ENCODE assay signal across 9 mouse cellular contexts in genomic region chr9:90053852-90054251, GRCm38 (mm10). TPM values are rescaled to one million over a fixed set of nuclear protein-coding genes. Genes with fewer than 3 reads are reported as not detected.
DNase-seq lines count a peak whose midpoint lies in the region; ATAC-seq and TF ChIP-seq lines count a peak whose summit lies in the region.
"Had no signal": no experiment of that assay in that cellular context is flagged by ENCODE, and none has a peak within 500 bp of the region (broad histone marks: within the 10 kb centered on the region; RNA-seq: fewer than 3 reads in every experiment).

Gene Ctsh (plus strand): TSS chr9:90054152.

- no peak for DNase-seq in kidney, postnatal 25 days
- DNase-seq in heart, adult 8-10 months (ENCODE audit: low spot score) = no peak
- DNase-seq in layer of hippocampus, postnatal 25 days (ENCODE audit: extremely low spot score in 1 of 2, low spot score in 1 of 2) = no peak
- no peak for DNase-seq in retina, embryonic 14.5 days (ENCODE audit: low spot score)

- peak within 1 kb of the TSS; percentile 78 for H3K27ac ChIP-seq in kidney, embryonic 16.5 days (ENCODE audit: low read length)
- H3K27ac ChIP-seq in bone marrow macrophage, adult 2 months (ENCODE audit: insufficient read depth, low read depth, low read length) = peak within 1 kb of the TSS; percentile 66
- no peak within 1 kb of the TSS for H3K27ac ChIP-seq in midbrain, embryonic 15.5 days

- no peaks in the 10 kb centered on the region for H3K27me3 ChIP-seq in kidney, embryonic 16.5 days (ENCODE audit: insufficient read depth, low read length)
- no peaks in the 10 kb centered on the region for H3K27me3 ChIP-seq in midbrain, embryonic 15.5 days (replicated peaks)

- no peaks in the 10 kb centered on the region for H3K4me1 ChIP-seq in kidney, embryonic 16.5 days (ENCODE audit: insufficient read depth, low read length)
- H3K4me1 ChIP-seq in bone marrow macrophage, adult 2 months (ENCODE audit: control insufficient read depth, insufficient read depth, low read length) = peaks cover 7% of the 10 kb centered on the region; the same call in 1 of the 2 replicates
- peaks cover 9% of the 10 kb centered on the region for H3K4me1 ChIP-seq in midbrain, embryonic 15.5 days

- H3K9me3 ChIP-seq in kidney, embryonic 16.5 days (ENCODE audit: low read length) = no peaks in the 10 kb centered on the region
- H3K9me3 ChIP-seq in midbrain, embryonic 15.5 days = no peaks in the 10 kb centered on the region

- peak within 1 kb of the TSS; percentile 85 for H3K4me2 ChIP-seq in kidney, embryonic 16.5 days (replicated peaks; ENCODE audit: low read depth, low read length)
- H3K4me2 ChIP-seq in midbrain, embryonic 15.5 days = peak within 1 kb of the TSS; percentile 64

- no peak for ATAC-seq in kidney, embryonic 16.5 days (ENCODE audit: low FRiP score, low TSS enrichment)
- ATAC-seq in midbrain, embryonic 15.5 days (replicated peaks) = no peak
- ATAC-seq in inflammation-experienced regulatory T-cells, adult 6 months = no peak

- 79% methylated on average over 2 of the region's 2 CpGs for WGBS in kidney, embryonic 16.5 days
- 76% methylated on average over 2 of the region's 2 CpGs for WGBS in midbrain, embryonic 15.5 days

- H3K9ac ChIP-seq in kidney, embryonic 16.5 days (replicated peaks; ENCODE audit: low read length) = peak within 1 kb of the TSS; percentile 81
- H3K9ac ChIP-seq in midbrain, embryonic 15.5 days = 0 out of 2 replicates have a peak within 1 kb of the TSS, but pooled peaks have one; percentile 15

- peak within 1 kb of the TSS; percentile 62 for H3K4me3 ChIP-seq in kidney, embryonic 16.5 days (ENCODE audit: low read length)
- H3K4me3 ChIP-seq in bone marrow macrophage, adult 2 months (ENCODE audit: insufficient read depth, low read length) = peak within 1 kb of the TSS; percentile 88
- H3K4me3 ChIP-seq in midbrain, embryonic 15.5 days = peak within 1 kb of the TSS; percentile 33

- TF ChIP-seq POLR2A in bone marrow macrophage, adult 2 months (IDR thresholded peaks at IDR 0.05; ENCODE audit: borderline replicate concordance, low read depth, low read length) = no peak

- H3K36me3 ChIP-seq in kidney, embryonic 16.5 days (ENCODE audit: insufficient read depth, low read length) = no peaks in the 10 kb centered on the region
- no peaks in the 10 kb centered on the region for H3K36me3 ChIP-seq in midbrain, embryonic 15.5 days (replicated peaks)
- H3K36me3 ChIP-seq: G1E had no signal

- no peak for TF ChIP-seq CTCF in bone marrow macrophage, adult 2 months (IDR thresholded peaks at IDR 0.05; ENCODE audit: low read depth, low read length)

RNA-seq across cellular contexts. Expression of gene Ctsh, which starts in this region (rescaled TPM):
- 123 and 152 TPM in 2 replicates for polyA plus RNA-seq in kidney, embryonic 16.5 days (2015; fragmentation: Nextera tagmentation; extraction: Ambion mirVana)
- polyA plus RNA-seq in bone marrow macrophage, adult 2 months (2012; ENCODE audit: insufficient read depth, insufficient read length, missing spikeins) = 297 and 300 TPM in 2 replicates
- total RNA-seq in heart, adult 8-10 months (2022) = 10 to 100 TPM; 43.8 to 66.2 (median 55.1) TPM
- 10 to 100 TPM; 15.2 to 18.1 TPM for total RNA-seq in layer of hippocampus, postnatal 25 days (2021)
- polyA plus RNA-seq in midbrain, embryonic 15.5 days (2015; fragmentation: Nextera tagmentation; extraction: Ambion mirVana) = 21.3 and 24.0 TPM in 2 replicates
- 10 to 100 TPM in 1 of 3 experiments, 1 to 10 TPM in 2; 1.2 to 11.4 (median 6.3) TPM for polyA plus RNA-seq in inflammation-experienced regulatory T-cells, adult 6 months (2017; shearing (Covaris generic))
- polyA plus RNA-seq: G1E had no signal

Comparison
In these comparisons a context has a peak if more than half of its experiments do, and no peak if none do; other contexts are left out.
1. H3K4me3 ChIP-seq: peak in every context shown above with its lines; median percentile 88 in bone marrow macrophage, adult 2 months; 62 in kidney, embryonic 16.5 days; 33 in midbrain, embryonic 15.5 days.